Mouse (Mus musculus) brain, adult 10 weeks (tissue): Measurements from ENCODE around the gene Mrs2. TPM values are rescaled to one million over a fixed set of nuclear protein-coding genes. Genes with fewer than 3 reads are reported as not detected.

Source experiments
- polyA plus RNA-seq: library from polyadenylated mRNA; stranded (reverse); fragments of 350-450 nt; fragmentation: Illumina TruSeq; extraction: RNeasy Lipid Tissue Mini Kit (QIAGEN cat#74804); gene quantifications from one replicate; pipeline ENCODE4 v1.2.3, GENCODE M21; 2015; ENCODE audit warnings: low read depth, low replicate concordance

Gene Mrs2
- 41.0 TPM for polyA plus RNA-seq

DNA sequence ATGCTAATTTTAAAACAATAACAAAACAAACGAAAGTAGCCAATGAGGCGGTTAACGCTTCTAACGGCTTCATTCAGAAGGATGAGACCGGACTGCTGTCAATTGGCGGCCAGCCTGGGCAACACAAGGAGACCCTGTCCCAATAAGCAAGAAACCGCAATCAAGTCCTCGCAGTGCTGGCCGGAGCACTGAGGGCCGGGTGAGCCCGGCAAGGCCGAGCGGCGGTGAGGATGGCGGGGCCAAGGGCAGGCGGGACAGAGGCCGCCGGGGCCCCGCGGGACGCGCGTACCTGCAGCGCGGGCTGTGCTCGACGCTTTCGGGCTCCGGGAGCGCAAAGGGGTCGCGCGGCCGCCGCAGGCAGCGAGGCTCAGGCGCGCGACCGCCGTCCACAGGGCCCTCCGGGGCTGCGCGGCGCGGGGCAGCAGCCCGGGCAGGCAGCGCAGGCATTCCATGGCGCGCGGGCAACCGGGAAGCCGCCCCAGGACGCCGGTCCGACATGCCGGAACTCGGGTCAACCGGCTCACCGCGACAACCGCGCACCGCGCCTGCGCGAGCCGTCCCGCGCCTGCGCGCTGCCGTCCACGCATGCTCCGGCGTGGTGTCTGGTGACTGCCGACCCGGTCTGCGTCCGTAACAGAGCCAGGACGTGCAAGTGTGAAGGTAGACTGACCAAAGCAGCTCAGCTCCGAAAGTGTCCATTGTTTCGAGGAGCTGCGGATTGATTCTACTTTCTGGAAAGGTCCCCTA is at the start of gene Mrs2:
Gene Mrs2 (minus strand): TSS at position 587 of the 747 bp plus-strand sequence.

DNA sequence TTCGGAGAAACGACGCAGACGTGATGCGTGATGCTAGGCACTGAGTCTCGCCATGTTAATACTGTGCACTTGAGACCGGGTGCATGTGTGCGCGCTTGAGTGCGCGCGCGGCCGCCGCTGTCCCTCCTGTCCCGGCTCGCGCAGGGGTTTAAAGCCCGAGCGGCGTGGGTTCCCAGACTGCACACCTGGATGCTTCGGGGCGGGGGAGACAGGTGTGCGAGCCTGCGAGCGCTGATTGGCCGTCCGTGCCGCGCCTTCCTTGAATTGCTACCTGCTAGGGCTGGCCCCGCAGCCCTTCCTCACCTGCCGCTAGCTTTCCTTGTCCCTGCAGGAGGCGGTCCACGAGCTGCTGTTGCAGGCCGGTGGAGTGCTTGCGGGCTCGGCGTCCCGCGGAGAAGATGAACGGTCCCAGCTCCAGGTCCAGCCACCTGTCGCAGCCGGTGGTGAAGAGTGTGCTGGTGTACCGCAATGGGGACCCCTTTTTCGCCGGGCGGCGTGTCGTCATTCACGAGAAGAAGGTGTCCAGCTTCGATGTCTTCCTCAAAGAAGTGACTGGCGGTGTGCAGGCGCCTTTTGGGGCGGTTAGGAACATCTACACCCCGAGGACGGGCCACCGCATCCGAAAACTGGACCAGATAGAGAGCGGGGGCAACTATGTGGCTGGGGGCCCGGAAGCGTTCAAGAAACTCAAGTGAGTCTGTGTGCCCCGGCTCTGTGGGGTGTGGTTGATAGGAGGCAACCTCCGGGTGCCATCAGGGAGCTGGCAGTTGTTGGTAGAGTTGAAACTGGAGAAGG is 35.9 kb upstream of the Mrs2 start, which contains the start of gene Dcdc2a:
Gene Dcdc2a (plus strand): TSS at position 132 of the 795 bp plus-strand sequence.

DNA sequence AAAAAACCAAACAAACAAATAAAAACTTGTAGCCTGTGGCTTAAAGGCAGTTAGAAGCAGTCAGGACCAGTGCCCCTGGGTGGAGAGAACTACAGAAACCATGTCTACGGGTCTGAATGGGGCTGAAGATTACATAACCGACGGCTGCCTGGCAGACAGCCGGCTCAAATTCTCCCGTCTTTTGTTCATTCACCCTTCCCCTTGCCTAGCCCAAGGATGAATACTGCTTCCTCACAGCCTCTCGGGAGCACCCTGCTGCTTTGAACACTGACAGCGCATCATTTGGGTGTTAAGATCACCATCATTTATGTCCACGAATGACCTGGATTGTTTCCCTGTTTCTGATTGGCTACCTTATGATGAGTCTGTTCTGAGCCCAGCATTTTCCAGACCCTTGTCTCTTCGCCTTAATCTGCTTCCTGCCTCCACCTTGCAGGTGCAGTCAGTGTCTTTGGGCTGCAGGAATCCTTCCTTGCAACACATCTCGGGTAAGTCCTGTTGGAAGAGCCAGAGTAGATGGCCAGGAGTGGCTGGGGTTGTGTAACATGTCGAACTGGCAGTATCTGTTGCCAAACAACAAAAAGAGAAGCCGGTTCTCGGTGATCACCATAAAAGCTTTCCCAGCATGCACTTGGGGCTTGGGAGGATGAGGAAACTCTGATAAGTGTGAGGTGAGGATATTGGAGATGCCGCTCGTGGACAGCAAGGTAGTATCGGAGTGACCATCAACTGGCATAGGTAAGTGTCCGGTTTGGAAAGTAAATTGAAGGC is 77.5 kb downstream of the Mrs2 start, which contains the start of gene Gpld1:
Gene Gpld1 (plus strand): TSS at position 641 of the 771 bp plus-strand sequence.

Other genes starting within 250 kb of the Mrs2 start
- 129 TPM for gene BC005537, start 218.7 kb downstream of the Mrs2 start, polyA plus RNA-seq
- 290 TPM for gene Acot13, start 188.8 kb downstream of the Mrs2 start, polyA plus RNA-seq
- 23.5 TPM for gene Tdp2, start 188.7 kb downstream of the Mrs2 start, polyA plus RNA-seq
- gene D130043K22Rik, start 175.2 kb downstream of the Mrs2 start, polyA plus RNA-seq = 20.2 TPM
- gene Aldh5a1, start 82.7 kb downstream of the Mrs2 start, polyA plus RNA-seq = 43.9 TPM
- gene Gpld1, start 77.2 kb downstream of the Mrs2 start, polyA plus RNA-seq = 21.4 TPM
- gene Dcdc2a, start 35.6 kb upstream of the Mrs2 start, polyA plus RNA-seq = 13.9 TPM